Mouse (Mus musculus) A20 (cell line): ENCODE data around the gene Gm9732.
"Not testable (repeated sequence)": the region's sequence is repeated elsewhere in the genome, so short reads cannot be mapped to it uniquely, and the experiment has no call there.

Source experiments
- DNase-seq: peaks from one replicate; pipeline ENCODE4 v3.0.0-alpha.2; 2011; ENCODE audit warnings: low read depth, low spot score

Gene Gm9732

GRCm38 (mm10) chr14:43274986-43275511 lies at the start of gene Gm9732:
TSS of gene Gm9732 (plus strand) at chr14:43275036.
- DNase-seq: not testable (repeated sequence)

- not testable (repeated sequence) for DNase-seq
These were observed 39.6 kb upstream of the Gm9732 start, which contains the start of gene Gm8122 for GRCm38 (mm10) chr14:43235204-43235603. TSS of gene Gm8122 (minus strand) at chr14:43235304.

GRCm38 (mm10) chr14:43237769-43238168 lies 37.1 kb upstream of the Gm9732 start:
- not testable (repeated sequence) for DNase-seq

GRCm38 (mm10) chr14:43249611-43250170 lies 25.1 kb upstream of the Gm9732 start:
- DNase-seq: not testable (repeated sequence)

GRCm38 (mm10) chr14:43250549-43251253 lies 24.1 kb upstream of the Gm9732 start:
- not testable (repeated sequence) for DNase-seq

- DNase-seq: not testable (repeated sequence)
These were observed 18.3 kb upstream of the Gm9732 start for GRCm38 (mm10) chr14:43256511-43256910.

- DNase-seq: not testable (repeated sequence)
These were observed 16.5 kb upstream of the Gm9732 start, which contains the start of gene Gm8126 for GRCm38 (mm10) chr14:43258349-43258748. TSS of gene Gm8126 (plus strand) at chr14:43258649.

GRCm38 (mm10) chr14:43263421-43263820 lies 11.4 kb upstream of the Gm9732 start:
- DNase-seq: not testable (repeated sequence)

GRCm38 (mm10) chr14:43268521-43269084 lies 6.2 kb upstream of the Gm9732 start:
- DNase-seq: not testable (repeated sequence)

- DNase-seq: not testable (repeated sequence)
These were observed 5.6 kb upstream of the Gm9732 start for GRCm38 (mm10) chr14:43269211-43269610.

GRCm38 (mm10) chr14:43273161-43273560 lies 1.7 kb upstream of the Gm9732 start:
- DNase-seq: not testable (repeated sequence)

- DNase-seq: not testable (repeated sequence)
These were observed 916 bp downstream of the Gm9732 start for GRCm38 (mm10) chr14:43275752-43276151.

- DNase-seq: not testable (repeated sequence)
These were observed 2.6 kb downstream of the Gm9732 start for GRCm38 (mm10) chr14:43277468-43277867.

GRCm38 (mm10) chr14:43278146-43278545 lies 3.3 kb downstream of the Gm9732 start:
- not testable (repeated sequence) for DNase-seq

GRCm38 (mm10) chr14:43278681-43279080 lies 3.8 kb downstream of the Gm9732 start:
- DNase-seq: not testable (repeated sequence)

- DNase-seq: not testable (repeated sequence)
These were observed 18.7 kb downstream of the Gm9732 start, which contains the start of gene Gm8127 for GRCm38 (mm10) chr14:43293503-43293902. TSS of gene Gm8127 (minus strand) at chr14:43293832.

- not testable (repeated sequence) for DNase-seq
These were observed 44.7 kb downstream of the Gm9732 start for GRCm38 (mm10) chr14:43319516-43319915.

- DNase-seq: not testable (repeated sequence)
These were observed 53.8 kb downstream of the Gm9732 start for GRCm38 (mm10) chr14:43328603-43329002.

- not testable (repeated sequence) for DNase-seq
These were observed 56.6 kb downstream of the Gm9732 start for GRCm38 (mm10) chr14:43331362-43331880.

- not testable (repeated sequence) for DNase-seq
These were observed 62.8 kb downstream of the Gm9732 start for GRCm38 (mm10) chr14:43337646-43338045.

GRCm38 (mm10) chr14:43347711-43348110 lies 72.9 kb downstream of the Gm9732 start, which contains the start of gene 1700001F09Rik:
TSS of gene 1700001F09Rik (minus strand) at chr14:43347811.
- not testable (repeated sequence) for DNase-seq

GRCm38 (mm10) chr14:43352944-43353343 lies 78.1 kb downstream of the Gm9732 start:
- not testable (repeated sequence) for DNase-seq
